Mouse (Mus musculus) hindbrain, embryonic 16.5 days (tissue): Measurements from ENCODE around the gene Gtf2a2. TPM values are rescaled to one million over a fixed set of nuclear protein-coding genes. Genes with fewer than 3 reads are reported as not detected.

Experiments used
- ATAC-seq: fragments of 200-750 bp; cut with Nextera tagmentation; 2 replicates; pipeline ENCODE4 v1.8.0; 2017; ENCODE audit warnings: moderate TSS enrichment, moderate library complexity
- H3K27ac ChIP-seq: fragments of 300-500 bp; sonication (generic); 2 replicates; pipeline ENCODE4 v1.5.1; 2014; ENCODE audit warnings: low read depth, mild to moderate bottlenecking, control low read depth, low read length, moderate library complexity
- H3K27me3 ChIP-seq: fragments of 300-500 bp; sonication (generic); replicated peaks from 2 replicates; pipeline ENCODE4 v1.6.1; 2014; ENCODE audit warnings: low read length; ENCODE audit not compliant: control insufficient read depth, insufficient read depth
- H3K36me3 ChIP-seq: fragments of 300-500 bp; sonication (generic); 2 replicates; pipeline ENCODE4 v1.6.1; 2014; ENCODE audit warnings: mild to moderate bottlenecking, low read length, moderate library complexity, mixed read lengths; ENCODE audit not compliant: control insufficient read depth, insufficient read depth
- H3K4me1 ChIP-seq: fragments of 300-500 bp; sonication (generic); 2 replicates; pipeline ENCODE4 v1.6.1; 2014; ENCODE audit warnings: low read depth, low read length; ENCODE audit not compliant: control insufficient read depth, insufficient read depth
- H3K4me2 ChIP-seq: fragments of 300-500 bp; sonication (generic); 2 replicates; pipeline ENCODE4 v1.6.1; 2014; ENCODE audit warnings: mild to moderate bottlenecking, low read length, control low read depth, moderate library complexity
- H3K4me3 ChIP-seq: fragments of 300-500 bp; sonication (generic); 2 replicates; pipeline ENCODE4 v1.5.1; 2014; ENCODE audit warnings: mild to moderate bottlenecking, low read length, control low read depth, moderate library complexity
- H3K9ac ChIP-seq: fragments of 300-500 bp; sonication (generic); 2 replicates; pipeline ENCODE4 v1.6.1; 2014; ENCODE audit warnings: low read depth, mild to moderate bottlenecking, control low read depth, low read length, moderate library complexity
- H3K9me3 ChIP-seq: fragments of 300-500 bp; sonication (generic); 2 replicates; pipeline ENCODE4 v1.6.1; 2014; ENCODE audit warnings: mild to moderate bottlenecking, low read length, moderate library complexity; ENCODE audit not compliant: control insufficient read depth
- WGBS: fragments of 180-500 bp; shearing (Covaris S2); extraction: QIAGEN DNeasy Blood & Tissue Kit; methylation state at CpG from one replicate; pipeline ENCODE4 v1.1.7; 2014; 5-methylcytosine and 5-hydroxymethylcytosine counted together
- polyA plus RNA-seq: library from polyadenylated mRNA; unstranded; fragments of >200 nt; fragmentation: Nextera tagmentation; extraction: Ambion mirVana; gene quantifications from 2 replicates; pipeline ENCODE4 v1.2.1, GENCODE M21; 2015

Gene Gtf2a2
- polyA plus RNA-seq, 1 experiment from 2014 or later: 196 TPM

DNA sequence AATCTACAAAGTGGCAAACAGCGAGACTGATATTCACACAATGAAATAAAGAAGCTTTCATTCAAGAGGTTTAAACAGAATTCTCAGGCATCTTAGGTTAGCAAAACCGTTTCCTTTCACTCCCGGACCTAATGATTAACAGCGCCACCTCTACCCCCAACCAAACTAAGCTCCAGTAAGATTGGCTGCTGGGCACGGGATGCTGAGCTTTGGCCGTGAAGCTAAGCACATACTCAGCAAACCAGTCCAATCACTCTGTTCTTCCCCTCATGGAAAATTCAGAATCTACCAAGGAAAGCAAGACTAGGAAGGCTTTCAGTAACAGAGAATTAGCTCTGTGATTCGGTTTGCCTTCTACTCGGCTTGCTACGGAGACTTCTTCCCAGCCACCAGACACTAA is 20.7 kb downstream of the Gtf2a2 start:
- H3K9ac ChIP-seq: no peak overlapping the region
- no peak for ATAC-seq
- no peaks in the 10 kb centered on the region for H3K27me3 ChIP-seq
- no peaks in the 10 kb centered on the region for H3K4me1 ChIP-seq
- H3K4me3 ChIP-seq: no peak overlapping the region
- H3K27ac ChIP-seq: no peak overlapping the region
- WGBS: 67% methylated on average over 9 of the region's 9 CpGs
- no peaks in the 10 kb centered on the region for H3K36me3 ChIP-seq
- H3K4me2 ChIP-seq: no peak overlapping the region
- no peaks in the 10 kb centered on the region for H3K9me3 ChIP-seq

GRCm38 (mm10) chr9:70034702-70035101 is 22.4 kb downstream of the Gtf2a2 start:
- Histone ChIP-seq H3K9me3 (no peaks in the 10 kb centered on the region), H3K36me3 (no peaks in the 10 kb centered on the region), H3K4me1 (no peaks in the 10 kb centered on the region), H3K4me2 (no peak overlapping the region), H3K4me3 (no peak overlapping the region), H3K27ac (no peak overlapping the region), H3K27me3 (no peaks in the 10 kb centered on the region), H3K9ac (no peak overlapping the region)
- WGBS: 98% methylated on average over 7 of the region's 7 CpGs
- ATAC-seq: no peak

- Histone ChIP-seq H3K9ac (no peak overlapping the region), H3K9me3 (no peaks in the 10 kb centered on the region), H3K4me3 (no peak overlapping the region), H3K4me1 (no peaks in the 10 kb centered on the region), H3K36me3 (no peaks in the 10 kb centered on the region), H3K27ac (no peak overlapping the region), H3K27me3 (no peaks in the 10 kb centered on the region), H3K4me2 (no peak overlapping the region)
- no peak for ATAC-seq
- WGBS: 85% methylated on average over 4 of the region's 4 CpGs
These were observed 24.3 kb downstream of the Gtf2a2 start for GRCm38 (mm10) chr9:70036646-70037045.

DNA sequence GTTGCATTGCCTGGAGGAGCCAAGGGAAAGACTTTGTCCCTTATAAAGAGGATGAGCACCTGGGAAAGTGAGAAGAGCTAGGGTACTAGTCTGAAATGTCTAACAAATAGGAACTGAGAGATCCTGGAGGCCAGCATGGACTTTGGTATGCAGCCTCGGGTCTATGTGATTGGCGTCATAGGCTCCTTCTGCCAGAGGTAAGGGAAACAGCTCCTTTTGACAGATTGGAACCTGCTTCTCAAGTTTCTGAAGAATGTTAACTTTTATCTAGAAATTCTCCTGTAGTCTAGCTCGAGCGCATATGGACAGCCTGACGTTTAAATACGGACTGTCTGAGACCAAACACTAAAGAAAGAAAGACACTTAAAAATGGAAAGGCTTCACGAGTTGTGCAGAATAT is 25.6 kb downstream of the Gtf2a2 start, which contains the start of gene Gcnt3:
Gene Gcnt3 (minus strand): TSS at position 101 of the 400 bp plus-strand sequence.
- Histone ChIP-seq H3K27me3 (no peaks in the 10 kb centered on the region), H3K4me1 (no peaks in the 10 kb centered on the region), H3K9me3 (no peaks in the 10 kb centered on the region), H3K36me3 (no peaks in the 10 kb centered on the region), H3K4me2 (no peak within 1 kb of the TSS), H3K27ac (no peak within 1 kb of the TSS), H3K9ac (no peak within 1 kb of the TSS), H3K4me3 (no peak within 1 kb of the TSS)
- 90% methylated on average over 7 of the region's 7 CpGs for WGBS
- no peak for ATAC-seq

DNA sequence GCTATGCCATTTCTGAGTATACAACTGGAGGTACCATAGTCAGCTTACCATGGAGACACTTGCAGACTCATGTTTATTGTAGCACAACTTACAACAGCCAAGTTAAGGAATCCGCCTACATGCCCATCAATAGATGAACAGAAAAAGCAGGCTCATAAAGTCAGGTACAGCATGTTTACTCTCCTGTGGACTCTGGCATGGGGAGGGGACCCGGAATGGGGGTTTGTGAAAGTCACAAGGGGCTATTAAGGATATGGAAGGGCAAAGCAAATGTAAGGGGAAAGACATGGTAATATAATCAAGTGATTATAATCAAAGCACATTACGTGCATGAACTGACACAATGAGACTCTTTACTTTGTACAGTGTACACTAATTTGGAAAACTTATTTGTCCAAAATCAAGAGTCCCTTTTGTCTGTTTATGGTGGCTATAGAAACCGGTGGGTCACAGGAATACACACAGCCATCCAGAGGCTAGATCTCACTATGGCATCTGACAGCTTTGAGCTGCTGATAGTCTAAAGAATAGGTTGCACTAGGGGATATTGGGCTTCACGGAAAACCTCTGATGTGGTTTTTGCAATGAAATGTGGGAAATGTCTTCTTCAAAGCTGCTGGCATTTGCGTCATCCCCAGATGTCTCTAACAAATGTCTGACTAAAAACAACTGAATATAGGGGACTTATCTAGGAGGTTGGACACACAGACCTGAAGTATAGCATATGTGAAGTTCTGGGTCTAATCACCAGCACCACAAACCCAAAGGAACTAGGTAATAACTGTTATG is 27.4 kb downstream of the Gtf2a2 start:
- no peaks in the 10 kb centered on the region for H3K36me3 ChIP-seq
- no peaks in the 10 kb centered on the region for H3K9me3 ChIP-seq
- no peaks in the 10 kb centered on the region for H3K4me1 ChIP-seq
- no peak for ATAC-seq
- no peaks in the 10 kb centered on the region for H3K27me3 ChIP-seq
- no peak overlapping the region for H3K27ac ChIP-seq
- H3K4me3 ChIP-seq: no peak overlapping the region
- 86% methylated on average over 6 of the region's 6 CpGs for WGBS
- H3K4me2 ChIP-seq: no peak overlapping the region
- H3K9ac ChIP-seq: no peak overlapping the region

DNA sequence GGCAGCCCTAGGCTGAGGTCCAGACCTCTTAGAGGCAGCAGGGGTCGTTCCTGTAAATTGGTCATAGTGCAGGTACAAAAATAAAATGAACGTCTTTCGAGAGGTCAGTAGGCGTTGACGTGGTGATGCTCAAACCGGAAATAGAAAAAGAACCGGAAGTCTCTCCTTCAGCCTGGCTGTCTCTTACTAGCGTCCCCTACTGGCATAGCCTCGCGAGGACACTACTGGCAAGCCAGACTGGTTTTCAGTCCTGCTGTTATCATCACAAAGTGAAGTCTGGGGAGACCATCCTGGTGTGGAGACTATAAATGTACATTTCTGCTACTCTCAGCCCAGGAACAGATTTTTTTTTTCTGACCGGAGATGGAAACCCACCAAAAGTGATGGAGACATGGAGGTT is 28.2 kb downstream of the Gtf2a2 start:
- ATAC-seq: no peak
- H3K36me3 ChIP-seq: no peaks in the 10 kb centered on the region
- H3K27me3 ChIP-seq: no peaks in the 10 kb centered on the region
- H3K4me2 ChIP-seq: no peak overlapping the region
- WGBS: 88% methylated on average over 11 of the region's 11 CpGs
- no peak overlapping the region for H3K4me3 ChIP-seq
- H3K4me1 ChIP-seq: no peaks in the 10 kb centered on the region
- no peak overlapping the region for H3K27ac ChIP-seq
- no peak overlapping the region for H3K9ac ChIP-seq
- H3K9me3 ChIP-seq: no peaks in the 10 kb centered on the region

DNA sequence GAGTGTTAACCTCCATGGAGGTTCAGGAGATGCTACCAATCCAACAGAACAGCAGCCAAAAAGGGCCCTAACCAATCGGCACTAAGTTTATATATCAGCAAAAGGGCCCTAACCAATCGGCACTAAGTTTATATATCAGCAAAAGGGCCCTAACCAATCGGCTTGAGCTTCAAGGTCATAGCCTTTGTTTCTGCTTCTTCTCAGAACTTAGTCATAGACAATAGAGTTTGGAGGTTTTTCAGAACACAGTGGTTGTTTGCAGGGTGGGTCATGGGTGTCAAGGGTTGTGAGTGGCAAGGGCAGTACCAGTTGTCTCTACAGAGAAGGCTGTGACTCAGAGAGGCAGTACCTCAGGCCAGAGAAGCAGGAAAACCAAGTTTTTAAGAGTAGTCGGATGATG is 29.8 kb downstream of the Gtf2a2 start:
- no peaks in the 10 kb centered on the region for H3K4me1 ChIP-seq
- H3K27me3 ChIP-seq: no peaks in the 10 kb centered on the region
- H3K9ac ChIP-seq: no peak overlapping the region
- H3K27ac ChIP-seq: no peak overlapping the region
- WGBS: 96% methylated on average over 4 of the region's 4 CpGs
- H3K4me2 ChIP-seq: no peak overlapping the region
- no peaks in the 10 kb centered on the region for H3K9me3 ChIP-seq
- H3K4me3 ChIP-seq: no peak overlapping the region
- no peaks in the 10 kb centered on the region for H3K36me3 ChIP-seq
- ATAC-seq: no peak

DNA sequence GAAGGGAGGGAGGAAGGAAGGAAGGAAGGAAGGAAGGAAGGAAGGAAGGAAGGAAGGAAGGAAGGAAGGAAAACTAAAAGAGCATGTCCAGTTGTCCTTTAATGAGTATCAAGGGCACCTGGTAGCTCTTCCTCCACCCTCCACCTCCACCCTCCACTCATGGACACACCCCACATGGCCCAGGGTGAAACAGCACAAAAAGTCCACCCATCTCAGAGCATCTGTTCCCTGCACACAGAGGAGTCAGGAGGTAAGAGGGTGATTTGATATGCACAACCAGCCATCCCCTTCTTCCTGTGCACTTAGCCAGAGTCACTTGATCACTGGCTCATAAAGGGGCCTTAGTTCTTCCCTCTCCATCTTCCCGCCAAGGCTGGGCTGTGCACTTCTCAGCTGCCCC is 30.6 kb downstream of the Gtf2a2 start:
- H3K9ac ChIP-seq: no peak overlapping the region
- 70% methylated on average over 1 of the region's 1 CpGs for WGBS

DNA sequence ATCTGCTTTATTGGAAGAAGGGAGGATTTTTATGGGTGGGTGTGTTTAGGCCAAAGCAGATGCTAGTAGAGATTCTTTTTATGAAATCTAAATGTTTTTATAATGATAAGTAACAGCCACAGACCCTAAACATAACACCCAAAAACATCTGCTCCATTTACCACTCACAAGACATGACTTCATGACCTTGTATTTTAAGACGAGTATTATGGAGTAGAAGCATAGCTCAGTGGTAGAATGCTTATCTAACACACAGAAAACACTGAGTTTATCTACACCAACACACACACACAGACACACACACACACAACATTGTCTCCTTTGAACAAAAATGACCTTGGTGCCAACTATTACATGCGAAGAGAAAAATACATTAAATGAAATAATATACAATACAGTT is 32.5 kb downstream of the Gtf2a2 start:
- H3K27ac ChIP-seq: no peak overlapping the region
- no peak overlapping the region for H3K4me2 ChIP-seq
- no peaks in the 10 kb centered on the region for H3K36me3 ChIP-seq
- ATAC-seq: no peak
- H3K4me3 ChIP-seq: no peak overlapping the region
- H3K9ac ChIP-seq: no peak overlapping the region
- H3K9me3 ChIP-seq: no peaks in the 10 kb centered on the region
- H3K4me1 ChIP-seq: no peaks in the 10 kb centered on the region
- no peaks in the 10 kb centered on the region for H3K27me3 ChIP-seq
- WGBS: 88% methylated on average over 2 of the region's 2 CpGs

More for the DNA sequence above, 30.6 kb downstream of the Gtf2a2 start:
- H3K4me3 ChIP-seq: no peak overlapping the region
- no peak for ATAC-seq
- no peak overlapping the region for H3K4me2 ChIP-seq
- no peaks in the 10 kb centered on the region for H3K36me3 ChIP-seq
- H3K9me3 ChIP-seq: no peaks in the 10 kb centered on the region
- H3K4me1 ChIP-seq: no peaks in the 10 kb centered on the region
- no peaks in the 10 kb centered on the region for H3K27me3 ChIP-seq
- H3K27ac ChIP-seq: no peak overlapping the region
